Mouse (Mus musculus): ENCODE results near the gene Ccr7. TPM values are rescaled to one million over a fixed set of nuclear protein-coding genes. Genes with fewer than 3 reads are reported as not detected.

The Ccr7 gene
- polyA plus RNA-seq, 1 experiment from 2014 or later: 1.5 TPM

GRCm38 (mm10) chr11:99135047-99135440 lies 19.8 kb downstream of the Ccr7 start:
- Histone ChIP-seq H3K9ac (ENCODE audit: low read length) (no peak overlapping the region), H3K36me3 (ENCODE audit: control insufficient read depth, insufficient read depth) (no peaks in the 10 kb centered on the region), H3K4me2 (ENCODE audit: low read depth, low read length) (no peak overlapping the region), H3K4me3 (ENCODE audit: low read length) (no peak overlapping the region), H3K27me3 (ENCODE audit: control insufficient read depth, insufficient read depth, low read length) (no peaks in the 10 kb centered on the region), H3K27ac (ENCODE audit: low read length) (peak overlapping the region; percentile 63), H3K9me3 (replicated peaks; ENCODE audit: control insufficient read depth, low read length) (no peaks in the 10 kb centered on the region), H3K4me1 (ENCODE audit: control insufficient read depth, insufficient read depth, low read length) (peaks cover 20% of the 10 kb centered on the region)
- 59% methylated on average over 8 of the region's 8 CpGs for WGBS
- no peak for ATAC-seq (replicated peaks; ENCODE audit: extremely low read depth, insufficient read depth, low FRiP score)

GRCm38 (mm10) chr11:99134266-99135046 lies 20.4 kb downstream of the Ccr7 start:
- H3K4me3 ChIP-seq (ENCODE audit: low read length): no peak overlapping the region
- H3K27me3 ChIP-seq (ENCODE audit: control insufficient read depth, insufficient read depth, low read length): no peaks in the 10 kb centered on the region
- H3K27ac ChIP-seq (ENCODE audit: low read length): peak overlapping the region; percentile 63
- WGBS: 55% methylated on average over 15 of the region's 15 CpGs
- ATAC-seq (replicated peaks; ENCODE audit: extremely low read depth, insufficient read depth, low FRiP score): no peak
- no peak overlapping the region for H3K9ac ChIP-seq (ENCODE audit: low read length)
- H3K4me1 ChIP-seq (ENCODE audit: control insufficient read depth, insufficient read depth, low read length): peaks cover 20% of the 10 kb centered on the region
- no peak overlapping the region for H3K4me2 ChIP-seq (ENCODE audit: low read depth, low read length)
- H3K9me3 ChIP-seq (replicated peaks; ENCODE audit: control insufficient read depth, low read length): no peaks in the 10 kb centered on the region
- no peaks in the 10 kb centered on the region for H3K36me3 ChIP-seq (ENCODE audit: control insufficient read depth, insufficient read depth)

- WGBS: 53% methylated on average over 5 of the region's 5 CpGs
- Histone ChIP-seq H3K4me1 (ENCODE audit: control insufficient read depth, insufficient read depth, low read length) (peaks cover 20% of the 10 kb centered on the region), H3K27me3 (ENCODE audit: control insufficient read depth, insufficient read depth, low read length) (no peaks in the 10 kb centered on the region), H3K9ac (ENCODE audit: low read length) (no peak overlapping the region), H3K4me3 (ENCODE audit: low read length) (no peak overlapping the region), H3K4me2 (ENCODE audit: low read depth, low read length) (no peak overlapping the region), H3K9me3 (replicated peaks; ENCODE audit: control insufficient read depth, low read length) (no peaks in the 10 kb centered on the region), H3K27ac (ENCODE audit: low read length) (peak overlapping the region; percentile 8; the same call in 1 of the 2 replicates), H3K36me3 (ENCODE audit: control insufficient read depth, insufficient read depth) (no peaks in the 10 kb centered on the region)
- no peak for ATAC-seq (replicated peaks; ENCODE audit: extremely low read depth, insufficient read depth, low FRiP score)
Observed at GRCm38 (mm10) chr11:99133285-99133897, 21.5 kb downstream of the Ccr7 start.

GRCm38 (mm10) chr11:99132091-99132730 lies 22.7 kb downstream of the Ccr7 start:
- Histone ChIP-seq H3K4me2 (ENCODE audit: low read depth, low read length) (peak overlapping the region; percentile 55), H3K27me3 (ENCODE audit: control insufficient read depth, insufficient read depth, low read length) (no peaks in the 10 kb centered on the region), H3K4me1 (ENCODE audit: control insufficient read depth, insufficient read depth, low read length) (peaks cover 27% of the 10 kb centered on the region), H3K36me3 (ENCODE audit: control insufficient read depth, insufficient read depth) (no peaks in the 10 kb centered on the region), H3K9ac (ENCODE audit: low read length) (peak overlapping the region; percentile 42), H3K9me3 (replicated peaks; ENCODE audit: control insufficient read depth, low read length) (no peaks in the 10 kb centered on the region), H3K4me3 (ENCODE audit: low read length) (peak overlapping the region; percentile 19), H3K27ac (ENCODE audit: low read length) (peak overlapping the region; percentile 60)
- 5% methylated on average over 11 of the region's 11 CpGs for whole genome bisulfite sequencing
- peak; percentile 49; the same call in 1 of the 2 replicates for ATAC-seq (replicated peaks; ENCODE audit: extremely low read depth, insufficient read depth, low FRiP score)

- 25% methylated on average over 12 of the region's 12 CpGs for WGBS
- 0 out of 2 replicates have a peak overlapping the region, but pooled peaks have one; percentile 19 for H3K4me3 ChIP-seq (ENCODE audit: low read length)
- H3K27me3 ChIP-seq (ENCODE audit: control insufficient read depth, insufficient read depth, low read length): no peaks in the 10 kb centered on the region
- no peaks in the 10 kb centered on the region for H3K36me3 ChIP-seq (ENCODE audit: control insufficient read depth, insufficient read depth)
- no peak overlapping the region for H3K9ac ChIP-seq (ENCODE audit: low read length)
- H3K9me3 ChIP-seq (replicated peaks; ENCODE audit: control insufficient read depth, low read length): no peaks in the 10 kb centered on the region
- peaks cover 34% of the 10 kb centered on the region for H3K4me1 ChIP-seq (ENCODE audit: control insufficient read depth, insufficient read depth, low read length)
- H3K27ac ChIP-seq (ENCODE audit: low read length): no peak overlapping the region
- no peak for ATAC-seq (replicated peaks; ENCODE audit: extremely low read depth, insufficient read depth, low FRiP score)
- H3K4me2 ChIP-seq (ENCODE audit: low read depth, low read length): peak overlapping the region; percentile 55
Observed at GRCm38 (mm10) chr11:99131463-99131840, 23.4 kb downstream of the Ccr7 start.

- Histone ChIP-seq H3K4me1 (ENCODE audit: control insufficient read depth, insufficient read depth, low read length) (peaks cover 38% of the 10 kb centered on the region), H3K4me3 (ENCODE audit: low read length) (no peak overlapping the region), H3K4me2 (ENCODE audit: low read depth, low read length) (no peak overlapping the region), H3K27ac (ENCODE audit: low read length) (no peak overlapping the region), H3K27me3 (ENCODE audit: control insufficient read depth, insufficient read depth, low read length) (no peaks in the 10 kb centered on the region), H3K36me3 (ENCODE audit: control insufficient read depth, insufficient read depth) (no peaks in the 10 kb centered on the region), H3K9ac (ENCODE audit: low read length) (no peak overlapping the region), H3K9me3 (replicated peaks; ENCODE audit: control insufficient read depth, low read length) (no peaks in the 10 kb centered on the region)
- WGBS: 52% methylated on average over 5 of the region's 5 CpGs
- no peak for ATAC-seq (replicated peaks; ENCODE audit: extremely low read depth, insufficient read depth, low FRiP score)
Observed at GRCm38 (mm10) chr11:99130736-99131462, 24.0 kb downstream of the Ccr7 start.

GRCm38 (mm10) chr11:99129287-99129686 lies 25.6 kb downstream of the Ccr7 start:
- no peak for ATAC-seq (replicated peaks; ENCODE audit: extremely low read depth, insufficient read depth, low FRiP score)
- Histone ChIP-seq H3K9me3 (replicated peaks; ENCODE audit: control insufficient read depth, low read length) (no peaks in the 10 kb centered on the region), H3K36me3 (ENCODE audit: control insufficient read depth, insufficient read depth) (no peaks in the 10 kb centered on the region), H3K4me1 (ENCODE audit: control insufficient read depth, insufficient read depth, low read length) (peaks cover 43% of the 10 kb centered on the region), H3K27me3 (ENCODE audit: control insufficient read depth, insufficient read depth, low read length) (no peaks in the 10 kb centered on the region), H3K4me3 (ENCODE audit: low read length) (no peak overlapping the region), H3K27ac (ENCODE audit: low read length) (no peak overlapping the region), H3K9ac (ENCODE audit: low read length) (no peak overlapping the region), H3K4me2 (ENCODE audit: low read depth, low read length) (no peak overlapping the region)
- WGBS: 39% methylated on average over 2 of the region's 2 CpGs

- Histone ChIP-seq H3K27ac (ENCODE audit: low read length) (peak overlapping the region; percentile 76), H3K36me3 (ENCODE audit: control insufficient read depth, insufficient read depth) (no peaks in the 10 kb centered on the region), H3K4me1 (ENCODE audit: control insufficient read depth, insufficient read depth, low read length) (peaks cover 38% of the 10 kb centered on the region), H3K4me3 (ENCODE audit: low read length) (no peak overlapping the region), H3K27me3 (ENCODE audit: control insufficient read depth, insufficient read depth, low read length) (no peaks in the 10 kb centered on the region), H3K4me2 (ENCODE audit: low read depth, low read length) (no peak overlapping the region), H3K9ac (ENCODE audit: low read length) (no peak overlapping the region), H3K9me3 (replicated peaks; ENCODE audit: control insufficient read depth, low read length) (0 out of 2 replicates have a peak, but pooled peaks cover 2% of the 10 kb centered on the region)
- WGBS: 67% methylated on average over 18 of the region's 18 CpGs
- ATAC-seq (replicated peaks; ENCODE audit: extremely low read depth, insufficient read depth, low FRiP score): no peak
Observed at GRCm38 (mm10) chr11:99127785-99128682, 26.8 kb downstream of the Ccr7 start.

All from heart, embryonic 16.5 days (tissue).